Mouse (Mus musculus): Measurements from ENCODE around the gene Zc2hc1c. TPM values are rescaled to one million over a fixed set of nuclear protein-coding genes. Genes with fewer than 3 reads are reported as not detected.

Zc2hc1c gene
- polyA plus RNA-seq, 1 experiment = 0.84 TPM

GRCm38 (mm10) chr12:85346374-85346773 is 58.0 kb downstream of the Zc2hc1c start:
- no peaks in the 10 kb centered on the region for H3K27me3 ChIP-seq (ENCODE audit: control insufficient read depth, insufficient read depth, low read length, poor library complexity, severe bottlenecking)
- no peak for TF ChIP-seq EP300 (IDR thresholded peaks at IDR 0.05; ENCODE audit: insufficient read depth, low read depth, low read length)
- TF ChIP-seq POLR2A (IDR thresholded peaks at IDR 0.05; ENCODE audit: insufficient read depth, low read length) = no peak
- no peak for TF ChIP-seq CTCF (IDR thresholded peaks at IDR 0.05; ENCODE audit: low read depth, low read length)
- H3K27ac ChIP-seq (ENCODE audit: insufficient read depth, low read length) = no peak overlapping the region
- H3K9me3 ChIP-seq (replicated peaks; ENCODE audit: control insufficient read depth, insufficient read depth, low read length, poor library complexity, severe bottlenecking) = 0 out of 2 replicates have a peak, but pooled peaks cover 3% of the 10 kb centered on the region
- H3K4me3 ChIP-seq (ENCODE audit: low read depth, low read length) = no peak overlapping the region
- peaks cover 1% of the 10 kb centered on the region for H3K4me1 ChIP-seq (ENCODE audit: control insufficient read depth, insufficient read depth, low read length)
- peaks cover 30% of the 10 kb centered on the region for H3K36me3 ChIP-seq (ENCODE audit: control insufficient read depth, insufficient read depth, low read length, poor library complexity, severe bottlenecking)
- no peak overlapping the region for H3K9ac ChIP-seq (ENCODE audit: low read depth, poor library complexity, severe bottlenecking)

DNA sequence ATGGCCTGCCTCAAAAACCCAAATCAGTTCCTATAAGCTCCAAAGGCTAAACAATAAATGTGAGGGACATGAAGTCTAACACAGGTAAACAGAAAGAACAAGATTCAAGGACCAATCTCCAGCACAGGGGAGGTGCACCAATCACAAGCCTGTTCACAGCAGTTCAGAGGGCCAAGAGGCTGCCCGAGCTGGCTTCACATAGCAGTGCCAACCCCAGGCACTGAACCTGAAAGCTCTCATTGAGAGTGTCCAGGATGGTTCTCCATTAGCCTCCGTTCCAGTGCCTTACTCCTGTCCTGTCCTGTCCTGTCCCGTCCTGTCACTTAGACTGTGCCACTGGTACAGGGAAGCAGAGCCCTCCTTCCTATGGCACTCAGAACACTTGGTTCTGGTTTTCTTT is 58.8 kb downstream of the Zc2hc1c start:
- peaks cover 26% of the 10 kb centered on the region for H3K36me3 ChIP-seq (ENCODE audit: control insufficient read depth, insufficient read depth, low read length, poor library complexity, severe bottlenecking)
- H3K4me3 ChIP-seq (ENCODE audit: low read depth, low read length) = no peak overlapping the region
- peaks cover 1% of the 10 kb centered on the region for H3K4me1 ChIP-seq (ENCODE audit: control insufficient read depth, insufficient read depth, low read length)
- no peak overlapping the region for H3K9ac ChIP-seq (ENCODE audit: low read depth, poor library complexity, severe bottlenecking)
- 0 out of 2 replicates have a peak, but pooled peaks cover 3% of the 10 kb centered on the region for H3K9me3 ChIP-seq (replicated peaks; ENCODE audit: control insufficient read depth, insufficient read depth, low read length, poor library complexity, severe bottlenecking)
- TF ChIP-seq POLR2A (IDR thresholded peaks at IDR 0.05; ENCODE audit: insufficient read depth, low read length) = no peak
- no peak for TF ChIP-seq EP300 (IDR thresholded peaks at IDR 0.05; ENCODE audit: insufficient read depth, low read depth, low read length)
- TF ChIP-seq CTCF (IDR thresholded peaks at IDR 0.05; ENCODE audit: low read depth, low read length) = no peak
- H3K27me3 ChIP-seq (ENCODE audit: control insufficient read depth, insufficient read depth, low read length, poor library complexity, severe bottlenecking) = no peaks in the 10 kb centered on the region
- H3K27ac ChIP-seq (ENCODE audit: insufficient read depth, low read length) = no peak overlapping the region

DNA sequence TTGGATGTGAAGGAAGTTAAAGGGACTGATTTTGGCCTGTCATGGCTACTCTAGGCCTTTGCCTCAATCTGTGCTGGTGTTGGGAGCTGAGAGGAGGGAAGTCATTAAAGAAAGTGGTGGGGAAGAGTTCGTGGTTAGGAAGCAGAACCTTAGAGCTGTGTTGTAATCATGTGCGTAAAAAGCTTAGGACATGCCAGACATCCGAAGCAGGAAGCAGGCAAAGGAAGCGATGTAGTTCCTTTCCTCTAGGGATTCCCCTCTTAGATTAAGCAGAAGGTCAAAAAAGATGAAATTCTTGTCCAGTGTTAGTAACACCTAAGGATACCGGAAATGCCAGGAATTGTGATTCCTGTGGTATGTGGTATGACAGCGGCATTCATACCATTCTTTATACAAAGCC is 59.9 kb downstream of the Zc2hc1c start:
- Histone ChIP-seq H3K27ac (ENCODE audit: insufficient read depth, low read length) (no peak overlapping the region), H3K4me3 (ENCODE audit: low read depth, low read length) (no peak overlapping the region), H3K9me3 (replicated peaks; ENCODE audit: control insufficient read depth, insufficient read depth, low read length, poor library complexity, severe bottlenecking) (0 out of 2 replicates have a peak, but pooled peaks cover 3% of the 10 kb centered on the region), H3K4me1 (ENCODE audit: control insufficient read depth, insufficient read depth, low read length) (peaks cover 1% of the 10 kb centered on the region), H3K9ac (ENCODE audit: low read depth, poor library complexity, severe bottlenecking) (no peak overlapping the region), H3K27me3 (ENCODE audit: control insufficient read depth, insufficient read depth, low read length, poor library complexity, severe bottlenecking) (no peaks in the 10 kb centered on the region), H3K36me3 (ENCODE audit: control insufficient read depth, insufficient read depth, low read length, poor library complexity, severe bottlenecking) (peaks cover 25% of the 10 kb centered on the region)
- TF ChIP-seq POLR2A (IDR thresholded peaks at IDR 0.05; ENCODE audit: insufficient read depth, low read length) = no peak
- TF ChIP-seq EP300 (IDR thresholded peaks at IDR 0.05; ENCODE audit: insufficient read depth, low read depth, low read length) = no peak
- no peak for TF ChIP-seq CTCF (IDR thresholded peaks at IDR 0.05; ENCODE audit: low read depth, low read length)

Other genes starting within 250 kb of the Zc2hc1c start
- gene Prox2, start 177.8 kb upstream of the Zc2hc1c start, polyA plus RNA-seq (2011; ENCODE audit: insufficient read depth, insufficient read length, low read depth, missing spikeins) = 0.62 and 0.73 TPM in 2 replicates
- 139 and 147 TPM in 2 replicates for gene Dlst, start 177.8 kb upstream of the Zc2hc1c start, polyA plus RNA-seq (2011; ENCODE audit: insufficient read depth, insufficient read length, low read depth, missing spikeins)
- 3.0 and 3.8 TPM in 2 replicates for gene Rps6kl1, start 137.3 kb upstream of the Zc2hc1c start, polyA plus RNA-seq (2011; ENCODE audit: insufficient read depth, insufficient read length, low read depth, missing spikeins)
- gene Pgf, start 110.8 kb upstream of the Zc2hc1c start, polyA plus RNA-seq (2011; ENCODE audit: insufficient read depth, insufficient read length, low read depth, missing spikeins) = 5.5 and 5.8 TPM in 2 replicates
- gene Eif2b2, start 69.1 kb upstream of the Zc2hc1c start, polyA plus RNA-seq (2011; ENCODE audit: insufficient read depth, insufficient read length, low read depth, missing spikeins) = 58.0 and 71.6 TPM in 2 replicates
- gene Mlh3, start 18.0 kb upstream of the Zc2hc1c start, polyA plus RNA-seq (2011; ENCODE audit: insufficient read depth, insufficient read length, low read depth, missing spikeins) = 13.1 and 15.7 TPM in 2 replicates
- gene Acyp1, start 153 bp upstream of the Zc2hc1c start, polyA plus RNA-seq (2011; ENCODE audit: insufficient read depth, insufficient read length, low read depth, missing spikeins) = 47.1 and 53.7 TPM in 2 replicates
- gene Nek9, start 50.8 kb downstream of the Zc2hc1c start, polyA plus RNA-seq (2011; ENCODE audit: insufficient read depth, insufficient read length, low read depth, missing spikeins) = 42.3 and 43.2 TPM in 2 replicates
- gene Tmed10, start 86.3 kb downstream of the Zc2hc1c start, polyA plus RNA-seq (2011; ENCODE audit: insufficient read depth, insufficient read length, low read depth, missing spikeins) = 174 and 184 TPM in 2 replicates
- 4.8 and 7.3 TPM in 2 replicates for gene Fos, start 185.3 kb downstream of the Zc2hc1c start, polyA plus RNA-seq (2011; ENCODE audit: insufficient read depth, insufficient read length, low read depth, missing spikeins)